Mouse (Mus musculus): ENCODE measurements around the gene Rlbp1. TPM values are rescaled to one million over a fixed set of nuclear protein-coding genes. Genes with fewer than 3 reads are reported as not detected.

Gene Rlbp1
- polyA plus RNA-seq, 2 experiments, result 1.7 to 4.7 TPM

GRCm38 (mm10) chr7:79346555-79347075 lies 40.2 kb downstream of the Rlbp1 start:
- ATAC-seq (ENCODE audit: low FRiP score, low read depth) (no peak), DNase-seq (ENCODE audit: low spot score) (no peak)
- no peak overlapping the region for H3K9ac ChIP-seq (ENCODE audit: low read depth, low read length, severe bottlenecking)
- no peak overlapping the region for H3K4me2 ChIP-seq (replicated peaks; ENCODE audit: low read depth, low read length, severe bottlenecking)
- no peak overlapping the region for H3K27ac ChIP-seq (replicated peaks; ENCODE audit: low read depth, low read length)
- H3K4me3 ChIP-seq (replicated peaks; ENCODE audit: low read length), result no peak overlapping the region
- no peak for TF ChIP-seq POLR2A (IDR thresholded peaks at IDR 0.05; ENCODE audit: borderline replicate concordance, extremely low read depth, insufficient read depth, insufficient read length)
- H3K9me3 ChIP-seq (ENCODE audit: control insufficient read depth, low read length), result no peaks in the 10 kb centered on the region
- peaks cover 27% of the 10 kb centered on the region for H3K36me3 ChIP-seq (ENCODE audit: control insufficient read depth, insufficient read depth, low read length)
- H3K27me3 ChIP-seq (ENCODE audit: control insufficient read depth, insufficient read depth, low read length), result no peaks in the 10 kb centered on the region
- 77% methylated on average over 8 of the region's 8 CpGs for WGBS
- H3K4me1 ChIP-seq (ENCODE audit: control insufficient read depth, insufficient read depth, low read length), result no peaks in the 10 kb centered on the region

- Histone ChIP-seq H3K4me1 (ENCODE audit: control insufficient read depth, insufficient read depth, low read length) (no peaks in the 10 kb centered on the region), H3K36me3 (ENCODE audit: control insufficient read depth, insufficient read depth, low read length) (peaks cover 20% of the 10 kb centered on the region), H3K27me3 (ENCODE audit: control insufficient read depth, insufficient read depth, low read length) (no peaks in the 10 kb centered on the region), H3K4me2 (replicated peaks; ENCODE audit: low read depth, low read length, severe bottlenecking) (no peak overlapping the region), H3K9ac (ENCODE audit: low read depth, low read length, severe bottlenecking) (no peak overlapping the region), H3K4me3 (replicated peaks; ENCODE audit: low read length) (no peak overlapping the region), H3K9me3 (ENCODE audit: control insufficient read depth, low read length) (no peaks in the 10 kb centered on the region), H3K27ac (replicated peaks; ENCODE audit: low read depth, low read length) (no peak overlapping the region)
- 52% methylated on average over 4 of the region's 4 CpGs for WGBS
- no peak for ATAC-seq (ENCODE audit: low FRiP score, low read depth)
- DNase-seq (ENCODE audit: low spot score), result peak; percentile 29
- TF ChIP-seq POLR2A (IDR thresholded peaks at IDR 0.05; ENCODE audit: borderline replicate concordance, extremely low read depth, insufficient read depth, insufficient read length), result no peak
These were observed 40.9 kb downstream of the Rlbp1 start for GRCm38 (mm10) chr7:79345902-79346301.

- no peaks in the 10 kb centered on the region for H3K4me1 ChIP-seq (ENCODE audit: control insufficient read depth, insufficient read depth, low read length)
- H3K27me3 ChIP-seq (ENCODE audit: control insufficient read depth, insufficient read depth, low read length), result no peaks in the 10 kb centered on the region
- H3K4me3 ChIP-seq (replicated peaks; ENCODE audit: low read length), result no peak overlapping the region
- no peak overlapping the region for H3K27ac ChIP-seq (replicated peaks; ENCODE audit: low read depth, low read length)
- no peak for ATAC-seq (ENCODE audit: low FRiP score, low read depth)
- 94% methylated on average over 8 of the region's 8 CpGs for WGBS
- no peaks in the 10 kb centered on the region for H3K9me3 ChIP-seq (ENCODE audit: control insufficient read depth, low read length)
- no peaks in the 10 kb centered on the region for H3K36me3 ChIP-seq (ENCODE audit: control insufficient read depth, insufficient read depth, low read length)
- H3K9ac ChIP-seq (ENCODE audit: low read depth, low read length, severe bottlenecking), result no peak overlapping the region
- H3K4me2 ChIP-seq (replicated peaks; ENCODE audit: low read depth, low read length, severe bottlenecking), result no peak overlapping the region
- no peak for DNase-seq (ENCODE audit: low spot score)
- no peak for TF ChIP-seq POLR2A (IDR thresholded peaks at IDR 0.05; ENCODE audit: borderline replicate concordance, extremely low read depth, insufficient read depth, insufficient read length)
These were observed 50.4 kb downstream of the Rlbp1 start for GRCm38 (mm10) chr7:79336362-79336910.

GRCm38 (mm10) chr7:79333419-79333818 lies 53.4 kb downstream of the Rlbp1 start:
- Histone ChIP-seq H3K4me1 (ENCODE audit: control insufficient read depth, insufficient read depth, low read length) (no peaks in the 10 kb centered on the region), H3K36me3 (ENCODE audit: control insufficient read depth, insufficient read depth, low read length) (peaks cover 5% of the 10 kb centered on the region; the same call in 1 of the 2 replicates)
- ATAC-seq (ENCODE audit: low FRiP score, low read depth), result no peak

GRCm38 (mm10) chr7:79331197-79331596 lies 55.7 kb downstream of the Rlbp1 start:
- DNase-seq (ENCODE audit: low spot score) (no peak), ATAC-seq (ENCODE audit: low FRiP score, low read depth) (no peak)
- H3K4me3 ChIP-seq (replicated peaks; ENCODE audit: low read length), result no peak overlapping the region
- no peaks in the 10 kb centered on the region for H3K4me1 ChIP-seq (ENCODE audit: control insufficient read depth, insufficient read depth, low read length)
- H3K9ac ChIP-seq (ENCODE audit: low read depth, low read length, severe bottlenecking), result no peak overlapping the region
- no peak overlapping the region for H3K4me2 ChIP-seq (replicated peaks; ENCODE audit: low read depth, low read length, severe bottlenecking)
- no peaks in the 10 kb centered on the region for H3K27me3 ChIP-seq (ENCODE audit: control insufficient read depth, insufficient read depth, low read length)
- WGBS, result 73% methylated on average over 10 of the region's 10 CpGs
- peaks cover 19% of the 10 kb centered on the region for H3K36me3 ChIP-seq (ENCODE audit: control insufficient read depth, insufficient read depth, low read length)
- no peak overlapping the region for H3K27ac ChIP-seq (replicated peaks; ENCODE audit: low read depth, low read length)
- TF ChIP-seq POLR2A (IDR thresholded peaks at IDR 0.05; ENCODE audit: borderline replicate concordance, extremely low read depth, insufficient read depth, insufficient read length), result no peak
- H3K9me3 ChIP-seq (ENCODE audit: control insufficient read depth, low read length), result no peaks in the 10 kb centered on the region

More at GRCm38 (mm10) chr7:79333419-79333818, 53.4 kb downstream of the Rlbp1 start:
- no peak overlapping the region for H3K4me3 ChIP-seq (replicated peaks; ENCODE audit: low read length)
- no peaks in the 10 kb centered on the region for H3K27me3 ChIP-seq (ENCODE audit: control insufficient read depth, insufficient read depth, low read length)
- H3K27ac ChIP-seq (replicated peaks; ENCODE audit: low read depth, low read length), result no peak overlapping the region
- no peak overlapping the region for H3K4me2 ChIP-seq (replicated peaks; ENCODE audit: low read depth, low read length, severe bottlenecking)
- H3K9me3 ChIP-seq (ENCODE audit: control insufficient read depth, low read length), result no peaks in the 10 kb centered on the region
- no peak for TF ChIP-seq POLR2A (IDR thresholded peaks at IDR 0.05; ENCODE audit: borderline replicate concordance, extremely low read depth, insufficient read depth, insufficient read length)
- H3K9ac ChIP-seq (ENCODE audit: low read depth, low read length, severe bottlenecking), result no peak overlapping the region
- DNase-seq (ENCODE audit: low spot score), result no peak
- WGBS, result 65% methylated on average over 3 of the region's 3 CpGs
